Mouse (Mus musculus) midbrain, embryonic 11.5 days (tissue): ENCODE measurements at regions not wholly inside any gene's neighbourhood (a gene's known extent, or its start where the extent isn't known, plus 50 kb on each side); places are given as distances from the start of the nearest gene placed in this dataset.
A peak's percentile ranks its signal among the peaks of the same experiment; 100 is the strongest.

Experiments used
- ATAC-seq: fragments of 200-750 bp; cut with Nextera tagmentation; 2 replicates; pipeline ENCODE4 v1.8.0; 2017; ENCODE audit warnings: moderate TSS enrichment, moderate library complexity; ENCODE audit not compliant: low FRiP score
- DNase-seq: peaks from one replicate; pipeline ENCODE4 v3.0.0; 2015; ENCODE audit warnings: low spot score; ENCODE audit errors: missing footprints
- H3K27ac ChIP-seq: fragments of 300-500 bp; sonication (generic); 2 replicates; pipeline ENCODE4 v1.5.1; 2014; ENCODE audit warnings: low read depth, low read length
- H3K27me3 ChIP-seq: fragments of 300-500 bp; sonication (generic); 2 replicates; pipeline ENCODE4 v1.6.1; 2014; ENCODE audit warnings: mild to moderate bottlenecking, low read length, moderate library complexity, mixed read lengths; ENCODE audit not compliant: control insufficient read depth, insufficient read depth
- H3K36me3 ChIP-seq: fragments of 300-500 bp; sonication (generic); 2 replicates; pipeline ENCODE4 v1.6.1; 2014; ENCODE audit warnings: mild to moderate bottlenecking, low read length, moderate library complexity, mixed read lengths; ENCODE audit not compliant: control insufficient read depth, insufficient read depth
- H3K4me1 ChIP-seq: fragments of 300-500 bp; sonication (generic); 2 replicates; pipeline ENCODE4 v1.6.1; 2014; ENCODE audit warnings: low read length; ENCODE audit not compliant: control insufficient read depth, insufficient read depth
- H3K4me2 ChIP-seq: fragments of 300-500 bp; sonication (generic); 2 replicates; pipeline ENCODE4 v1.6.1; 2014; ENCODE audit warnings: mild to moderate bottlenecking, moderate library complexity
- H3K4me3 ChIP-seq: fragments of 300-500 bp; sonication (generic); 2 replicates; pipeline ENCODE4 v1.5.1; 2014; ENCODE audit warnings: low read depth, low read length
- H3K9ac ChIP-seq: fragments of 300-500 bp; sonication (generic); 2 replicates; pipeline ENCODE4 v1.6.1; 2014; ENCODE audit warnings: low read length
- H3K9me3 ChIP-seq: fragments of 300-500 bp; sonication (generic); 2 replicates; pipeline ENCODE4 v1.6.1; 2016; ENCODE audit warnings: low read length; ENCODE audit not compliant: control insufficient read depth
- WGBS: fragments of 180-500 bp; shearing (Covaris S2); extraction: QIAGEN DNeasy Blood & Tissue Kit; methylation state at CpG from one replicate; pipeline ENCODE4 v1.1.7; 2014; 5-methylcytosine and 5-hydroxymethylcytosine counted together

GRCm38 (mm10) chr3:149415081-149415480, 424.7 kb upstream of the Adgrl2 start:
- no peak for ATAC-seq
- peak; percentile 67 for DNase-seq
- no peak overlapping the region for H3K4me2 ChIP-seq
- no peaks in the 10 kb centered on the region for H3K9me3 ChIP-seq
- H3K4me1 ChIP-seq: no peaks in the 10 kb centered on the region
- H3K9ac ChIP-seq: no peak overlapping the region
- no peak overlapping the region for H3K4me3 ChIP-seq
- no peaks in the 10 kb centered on the region for H3K27me3 ChIP-seq
- H3K36me3 ChIP-seq: no peaks in the 10 kb centered on the region
- H3K27ac ChIP-seq: no peak overlapping the region
- WGBS: 93% methylated on average over 4 of the region's 4 CpGs

- DNase-seq (peak; percentile 21), ATAC-seq (no peak)
- Histone ChIP-seq H3K9ac (no peak overlapping the region), H3K4me3 (no peak overlapping the region), H3K36me3 (no peaks in the 10 kb centered on the region), H3K4me2 (no peak overlapping the region), H3K27ac (no peak overlapping the region), H3K27me3 (no peaks in the 10 kb centered on the region), H3K9me3 (no peaks in the 10 kb centered on the region), H3K4me1 (no peaks in the 10 kb centered on the region)
- WGBS: 88% methylated on average over 4 of the region's 4 CpGs
Observed at GRCm38 (mm10) chr3:149413114-149413513, 422.8 kb upstream of the Adgrl2 start.

GRCm38 (mm10) chr3:149410518-149410917, 420.2 kb upstream of the Adgrl2 start:
- 94% methylated on average over 2 of the region's 2 CpGs for WGBS
- Histone ChIP-seq H3K36me3 (no peaks in the 10 kb centered on the region), H3K9ac (no peak overlapping the region), H3K27me3 (no peaks in the 10 kb centered on the region), H3K4me1 (no peaks in the 10 kb centered on the region), H3K9me3 (no peaks in the 10 kb centered on the region), H3K4me2 (no peak overlapping the region), H3K4me3 (no peak overlapping the region), H3K27ac (no peak overlapping the region)
- no peak for DNase-seq
- ATAC-seq: no peak

GRCm38 (mm10) chr3:149408858-149409257, 418.5 kb upstream of the Adgrl2 start:
- no peak overlapping the region for H3K4me3 ChIP-seq
- no peaks in the 10 kb centered on the region for H3K4me1 ChIP-seq
- 91% methylated on average over 3 of the region's 3 CpGs for WGBS
- H3K27me3 ChIP-seq: no peaks in the 10 kb centered on the region
- ATAC-seq: no peak
- no peak overlapping the region for H3K27ac ChIP-seq
- H3K4me2 ChIP-seq: no peak overlapping the region
- no peaks in the 10 kb centered on the region for H3K36me3 ChIP-seq
- no peaks in the 10 kb centered on the region for H3K9me3 ChIP-seq
- no peak for DNase-seq
- H3K9ac ChIP-seq: no peak overlapping the region

GRCm38 (mm10) chr3:149405872-149406271, 415.5 kb upstream of the Adgrl2 start:
- no peaks in the 10 kb centered on the region for H3K4me1 ChIP-seq

GRCm38 (mm10) chr3:149404691-149405090, 414.3 kb upstream of the Adgrl2 start:
- Histone ChIP-seq H3K36me3 (no peaks in the 10 kb centered on the region), H3K4me2 (no peak overlapping the region), H3K9ac (no peak overlapping the region), H3K27ac (no peak overlapping the region), H3K27me3 (no peaks in the 10 kb centered on the region), H3K4me1 (no peaks in the 10 kb centered on the region), H3K9me3 (no peaks in the 10 kb centered on the region), H3K4me3 (no peak overlapping the region)
- DNase-seq (no peak), ATAC-seq (no peak)
- WGBS: 96% methylated on average over 14 of the region's 14 CpGs

More at GRCm38 (mm10) chr3:149405872-149406271, 415.5 kb upstream of the Adgrl2 start:
- no peak overlapping the region for H3K4me2 ChIP-seq
- no peak overlapping the region for H3K9ac ChIP-seq
- H3K36me3 ChIP-seq: no peaks in the 10 kb centered on the region
- no peak overlapping the region for H3K27ac ChIP-seq
- 74% methylated on average over 3 of the region's 3 CpGs for WGBS
- H3K27me3 ChIP-seq: no peaks in the 10 kb centered on the region
- ATAC-seq: no peak
- H3K4me3 ChIP-seq: no peak overlapping the region
- DNase-seq: no peak
- no peaks in the 10 kb centered on the region for H3K9me3 ChIP-seq

- Histone ChIP-seq H3K27me3 (no peaks in the 10 kb centered on the region), H3K36me3 (no peaks in the 10 kb centered on the region), H3K27ac (no peak overlapping the region), H3K4me3 (no peak overlapping the region), H3K9me3 (no peaks in the 10 kb centered on the region), H3K9ac (no peak overlapping the region), H3K4me1 (no peaks in the 10 kb centered on the region), H3K4me2 (no peak overlapping the region)
- ATAC-seq (0 out of 2 replicates have a peak, but pooled peaks have one; percentile 33), DNase-seq (no peak)
- 70% methylated on average over 9 of the region's 9 CpGs for WGBS
Observed at GRCm38 (mm10) chr3:149402496-149402895, 412.1 kb upstream of the Adgrl2 start.

- no peaks in the 10 kb centered on the region for H3K36me3 ChIP-seq
- no peak overlapping the region for H3K4me3 ChIP-seq
- H3K9ac ChIP-seq: no peak overlapping the region
- H3K27me3 ChIP-seq: no peaks in the 10 kb centered on the region
- H3K9me3 ChIP-seq: no peaks in the 10 kb centered on the region
- no peaks in the 10 kb centered on the region for H3K4me1 ChIP-seq
- ATAC-seq (no peak), DNase-seq (no peak)
- 72% methylated on average over 4 of the region's 4 CpGs for WGBS
- H3K4me2 ChIP-seq: no peak overlapping the region
- H3K27ac ChIP-seq: no peak overlapping the region
Observed at GRCm38 (mm10) chr3:149395082-149395481, 404.7 kb upstream of the Adgrl2 start.

GRCm38 (mm10) chr3:149393317-149394172, 403.2 kb upstream of the Adgrl2 start:
- H3K4me1 ChIP-seq: no peaks in the 10 kb centered on the region
- WGBS: 80% methylated on average over 4 of the region's 4 CpGs
- H3K4me2 ChIP-seq: no peak overlapping the region
- no peaks in the 10 kb centered on the region for H3K9me3 ChIP-seq
- no peaks in the 10 kb centered on the region for H3K27me3 ChIP-seq
- H3K36me3 ChIP-seq: no peaks in the 10 kb centered on the region
- ATAC-seq (no peak), DNase-seq (peak; percentile 71)
- no peak overlapping the region for H3K9ac ChIP-seq
- no peak overlapping the region for H3K4me3 ChIP-seq
- no peak overlapping the region for H3K27ac ChIP-seq
